Mouse (Mus musculus): ENCODE measurements around the gene Zc3h10.
A peak's percentile ranks its signal among the peaks of the same experiment; 100 is the strongest.
"Not testable (repeated sequence)": the region's sequence is repeated elsewhere in the genome, so short reads cannot be mapped to it uniquely, and the experiment has no call there.

Zc3h10 gene

GRCm38 (mm10) chr10:128524732-128525662, 22.6 kb downstream of the Zc3h10 start:
- DNase-seq (ENCODE audit: extremely low spot score, low spot score), result peak; percentile 73

GRCm38 (mm10) chr10:128524111-128524731, 23.4 kb downstream of the Zc3h10 start:
- DNase-seq (ENCODE audit: extremely low spot score, low spot score), result peak; percentile 30

GRCm38 (mm10) chr10:128522351-128522750, 25.2 kb downstream of the Zc3h10 start:
- no peak for DNase-seq (ENCODE audit: extremely low spot score, low spot score)

GRCm38 (mm10) chr10:128520591-128520990, 27.0 kb downstream of the Zc3h10 start:
- DNase-seq (ENCODE audit: extremely low spot score, low spot score), result no peak

- no peak for DNase-seq (ENCODE audit: extremely low spot score, low spot score)
These were observed 28.7 kb downstream of the Zc3h10 start for GRCm38 (mm10) chr10:128518833-128519232.

- DNase-seq (ENCODE audit: extremely low spot score, low spot score), result no peak
These were observed 30.9 kb downstream of the Zc3h10 start for GRCm38 (mm10) chr10:128516677-128517076.

GRCm38 (mm10) chr10:128516029-128516428, 31.5 kb downstream of the Zc3h10 start:
- no peak for DNase-seq (ENCODE audit: extremely low spot score, low spot score)

GRCm38 (mm10) chr10:128515044-128515443, 32.5 kb downstream of the Zc3h10 start:
- no peak for DNase-seq (ENCODE audit: extremely low spot score, low spot score)

GRCm38 (mm10) chr10:128511761-128512160, 35.8 kb downstream of the Zc3h10 start:
- no peak for DNase-seq (ENCODE audit: extremely low spot score, low spot score)

- no peak for DNase-seq (ENCODE audit: extremely low spot score, low spot score)
These were observed 36.4 kb downstream of the Zc3h10 start for GRCm38 (mm10) chr10:128511189-128511588.

GRCm38 (mm10) chr10:128510301-128510700, 37.3 kb downstream of the Zc3h10 start:
- DNase-seq (ENCODE audit: extremely low spot score, low spot score), result no peak

- DNase-seq (ENCODE audit: extremely low spot score, low spot score), result no peak
These were observed 37.7 kb downstream of the Zc3h10 start for GRCm38 (mm10) chr10:128509831-128510230.

- no peak for DNase-seq (ENCODE audit: extremely low spot score, low spot score)
These were observed 38.4 kb downstream of the Zc3h10 start for GRCm38 (mm10) chr10:128509203-128509602.

- DNase-seq (ENCODE audit: extremely low spot score, low spot score), result no peak
These were observed 39.3 kb downstream of the Zc3h10 start for GRCm38 (mm10) chr10:128508260-128508659.

- DNase-seq (ENCODE audit: extremely low spot score, low spot score), result no peak
These were observed 41.6 kb downstream of the Zc3h10 start for GRCm38 (mm10) chr10:128505974-128506373.

GRCm38 (mm10) chr10:128505371-128505667, 42.3 kb downstream of the Zc3h10 start:
- DNase-seq (ENCODE audit: extremely low spot score, low spot score), result not testable (repeated sequence)

- DNase-seq (ENCODE audit: extremely low spot score, low spot score), result no peak
These were observed 42.8 kb downstream of the Zc3h10 start for GRCm38 (mm10) chr10:128504641-128505370.

GRCm38 (mm10) chr10:128504012-128504411, 43.6 kb downstream of the Zc3h10 start:
- DNase-seq (ENCODE audit: extremely low spot score, low spot score), result no peak

GRCm38 (mm10) chr10:128503532-128503931, 44.0 kb downstream of the Zc3h10 start:
- DNase-seq (ENCODE audit: extremely low spot score, low spot score), result no peak

- no peak for DNase-seq (ENCODE audit: extremely low spot score, low spot score)
These were observed 45.2 kb downstream of the Zc3h10 start for GRCm38 (mm10) chr10:128502341-128502740.

GRCm38 (mm10) chr10:128499116-128499671, 48.4 kb downstream of the Zc3h10 start:
- peak; percentile 67 for DNase-seq (ENCODE audit: extremely low spot score, low spot score)

- peak; percentile 95 for DNase-seq (ENCODE audit: extremely low spot score, low spot score)
These were observed 49.0 kb downstream of the Zc3h10 start, which contains the start of gene Myl6b for GRCm38 (mm10) chr10:128498590-128498989. TSS of gene Myl6b (minus strand) at chr10:128498685.
